Mouse (Mus musculus) bone marrow macrophage, adult 2 months (primary cell): ENCODE data around the gene Crybg2. TPM values are rescaled to one million over a fixed set of nuclear protein-coding genes. Genes with fewer than 3 reads are reported as not detected.

Experiments used
- H3K27ac ChIP-seq: 2 replicates; pipeline ENCODE4 v1.5.1; 2012; ENCODE audit warnings: low read depth, low read length; ENCODE audit not compliant: insufficient read depth
- H3K4me1 ChIP-seq: 2 replicates; pipeline ENCODE4 v1.6.1; 2012; ENCODE audit warnings: low read length; ENCODE audit not compliant: control insufficient read depth, insufficient read depth
- H3K4me3 ChIP-seq: 2 replicates; pipeline ENCODE4 v1.5.1; 2012; ENCODE audit warnings: mild to moderate bottlenecking, low read length, moderate library complexity; ENCODE audit not compliant: insufficient read depth
- CTCF ChIP-seq: IDR thresholded peaks from 2 replicates; pipeline ENCODE4 v1.5.1; 2012; ENCODE audit warnings: low read depth, mild to moderate bottlenecking, low read length, moderate library complexity
- POLR2A ChIP-seq: IDR thresholded peaks from 2 replicates; pipeline ENCODE4 v1.6.1; 2012; ENCODE audit warnings: mild to moderate bottlenecking, low read depth, low read length, borderline replicate concordance
- polyA plus RNA-seq: library from polyadenylated mRNA; stranded (reverse); fragments of >200 nt; gene quantifications from 2 replicates; pipeline ENCODE4 v1.2.4, GENCODE M21; 2012; ENCODE audit not compliant: missing spikeins, insufficient read depth, insufficient read length

Gene Crybg2
- polyA plus RNA-seq, 1 experiment = 0.71 TPM

DNA sequence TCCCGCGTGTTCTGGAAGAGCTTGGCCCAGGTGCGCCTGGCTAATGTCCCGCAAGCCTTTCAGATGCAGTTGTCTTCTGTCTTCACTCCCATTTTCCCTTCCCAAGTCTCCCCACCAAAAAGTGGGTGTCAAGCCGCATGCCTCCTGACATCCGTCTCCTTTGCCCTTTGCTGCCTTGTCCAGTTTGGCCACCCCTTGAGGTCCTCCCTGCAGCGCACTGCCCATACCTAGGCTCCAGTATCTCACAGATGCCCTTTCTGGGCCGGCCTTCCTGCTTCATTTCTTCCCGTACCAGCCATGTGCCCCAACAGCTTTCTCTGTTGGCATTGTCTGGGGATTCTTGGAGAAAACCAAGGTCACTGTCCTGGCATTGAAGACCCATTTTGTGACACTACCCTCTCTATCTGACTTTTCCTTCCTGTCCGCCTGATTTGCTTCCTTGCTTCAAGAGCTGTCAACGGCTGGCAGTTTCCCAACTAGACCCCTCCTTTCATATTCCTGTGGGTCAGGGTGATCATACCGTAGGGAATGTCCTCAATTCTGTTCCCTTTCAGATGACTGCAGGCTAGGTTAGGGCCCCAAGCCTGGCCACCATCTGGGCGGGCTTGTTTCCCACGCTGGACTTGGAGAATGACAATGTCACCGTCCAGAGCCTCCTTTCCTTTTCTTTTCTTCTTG lies 64.9 kb downstream of the Crybg2 start:
- Histone ChIP-seq H3K27ac (peak overlapping the region; percentile 80), H3K4me1 (peaks cover 48% of the 10 kb centered on the region), H3K4me3 (no peak overlapping the region)
- no peak for TF ChIP-seq CTCF
- no peak for TF ChIP-seq POLR2A

DNA sequence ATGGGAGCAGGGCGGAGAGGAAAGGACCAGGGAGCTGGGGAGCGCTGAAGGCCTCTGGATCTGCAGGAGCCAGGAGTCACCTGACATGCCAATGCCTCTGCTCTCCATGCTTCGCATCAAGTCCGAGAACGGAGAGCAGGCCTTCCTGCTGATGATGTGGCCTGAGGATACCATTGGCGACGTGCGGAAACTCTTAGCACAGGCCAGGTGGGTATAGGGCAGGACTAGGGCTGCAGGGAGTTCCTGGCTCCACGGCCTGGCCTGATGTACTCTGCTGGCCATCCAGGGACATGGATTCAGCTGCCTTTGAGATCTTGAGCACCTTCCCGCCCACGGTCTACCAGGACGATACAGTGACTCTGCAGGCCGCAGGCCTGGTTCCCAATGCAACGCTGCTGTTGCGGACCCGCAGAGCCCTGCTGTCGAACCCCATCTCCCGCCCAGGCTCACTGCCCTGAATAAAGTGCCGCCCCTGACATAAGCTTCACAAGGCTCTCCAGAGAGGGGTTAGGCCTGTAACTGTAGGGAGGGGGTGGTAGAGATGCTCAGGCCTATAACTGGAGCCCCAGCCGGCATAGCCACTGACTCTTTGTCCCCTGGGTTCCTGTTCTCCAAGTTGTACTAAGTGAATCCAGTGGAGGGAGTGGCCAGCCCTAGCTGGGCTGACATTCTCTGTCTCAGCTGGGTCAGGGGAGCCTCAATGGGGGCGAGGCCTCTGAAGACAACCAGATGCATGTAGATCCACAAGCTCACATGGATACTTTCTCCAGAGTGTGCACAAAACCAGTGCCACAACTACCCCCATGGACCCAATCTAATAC lies 65.9 kb downstream of the Crybg2 start:
- no peak for TF ChIP-seq CTCF
- 0 out of 2 replicates have a peak, but pooled peaks have one; percentile 7 for TF ChIP-seq POLR2A
- Histone ChIP-seq H3K4me3 (peak overlapping the region; percentile 70), H3K27ac (peak overlapping the region; percentile 80), H3K4me1 (peaks cover 49% of the 10 kb centered on the region)

DNA sequence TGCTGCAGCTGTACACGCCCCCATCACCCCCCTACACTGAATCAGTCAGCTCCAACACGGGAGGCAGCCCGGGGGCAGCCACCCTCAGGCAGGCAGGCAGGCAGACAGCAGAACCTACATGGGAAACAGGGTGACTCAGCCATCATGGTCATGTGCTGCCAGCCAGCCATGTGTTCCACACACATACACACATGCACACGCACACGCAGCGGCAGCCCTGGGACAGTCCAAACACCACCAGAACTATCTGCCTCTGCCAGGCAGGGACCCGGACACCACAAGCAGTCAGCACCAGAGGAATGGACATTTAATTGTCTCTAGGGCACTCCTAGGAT lies 66.5 kb downstream of the Crybg2 start:
- peaks cover 53% of the 10 kb centered on the region for H3K4me1 ChIP-seq
- TF ChIP-seq CTCF = no peak
- H3K4me3 ChIP-seq = peak overlapping the region; percentile 70
- H3K27ac ChIP-seq = peak overlapping the region; percentile 80

DNA sequence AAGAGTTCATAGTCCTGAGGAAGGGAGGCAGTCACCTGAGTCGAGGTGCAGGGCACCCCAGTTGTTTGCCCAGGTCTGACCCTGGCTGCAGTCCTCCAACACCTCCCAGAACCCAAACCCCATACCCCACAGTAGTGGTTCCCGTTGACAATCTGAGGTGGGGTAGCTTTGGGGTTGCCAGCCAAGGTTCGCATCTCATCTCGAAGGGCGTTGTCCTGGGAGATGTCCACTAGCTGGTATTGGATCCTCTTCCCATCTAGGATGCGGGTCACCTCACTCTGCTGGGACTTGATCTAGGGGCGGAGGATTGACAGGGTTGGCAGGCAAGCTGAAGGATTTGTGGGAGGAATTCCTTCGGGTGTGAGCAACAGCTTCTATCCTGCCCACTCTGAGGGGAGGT lies 67.2 kb downstream of the Crybg2 start:
- Histone ChIP-seq H3K27ac (peak overlapping the region; percentile 80), H3K4me1 (peaks cover 60% of the 10 kb centered on the region), H3K4me3 (peak overlapping the region; percentile 70)
- TF ChIP-seq POLR2A (no peak), CTCF (no peak)

DNA sequence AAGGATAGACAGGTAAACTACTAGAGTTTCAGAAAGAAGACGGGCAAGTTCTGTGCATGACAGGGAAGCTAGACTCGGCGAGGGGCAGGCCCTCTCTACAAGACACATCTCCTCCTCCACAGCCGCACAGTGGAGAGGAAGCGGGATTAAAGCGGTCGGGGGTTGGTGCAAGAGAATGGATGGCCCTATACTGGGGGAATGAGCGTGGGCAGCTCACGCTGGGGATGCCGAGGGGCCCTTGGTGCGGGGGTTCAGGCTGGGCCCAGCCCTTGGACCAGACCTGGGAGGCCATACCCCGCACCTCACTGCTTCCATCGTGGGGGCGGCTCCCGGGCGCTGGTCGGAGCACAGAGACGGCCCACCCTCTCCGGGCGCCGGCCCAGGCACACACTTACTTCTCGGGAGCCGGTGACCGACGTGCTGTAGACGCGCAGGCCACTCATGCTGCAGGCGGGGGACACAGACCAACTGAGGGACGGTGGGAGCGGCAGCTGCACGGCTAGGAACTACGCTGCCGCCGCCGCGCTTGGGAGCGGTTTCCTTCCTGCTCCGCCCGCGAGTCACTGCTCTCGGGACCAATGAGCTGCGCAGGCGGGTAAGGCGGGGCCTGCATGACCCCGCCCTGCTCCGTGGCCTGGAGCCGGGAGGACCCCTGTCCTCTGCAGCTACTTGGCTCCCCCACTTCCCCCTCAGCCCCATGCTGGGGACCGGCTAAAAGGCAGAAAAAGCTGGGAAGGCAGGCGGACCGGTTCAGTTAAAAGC lies 67.8 kb downstream of the Crybg2 start, which contains the start of gene Sh3bgrl3:
Gene Sh3bgrl3, minus strand, starts transcription at position 569 of the 762 bp plus-strand sequence.
- Histone ChIP-seq H3K4me1 (peaks cover 65% of the 10 kb centered on the region), H3K27ac (peak within 1 kb of the TSS; percentile 95), H3K4me3 (peak within 1 kb of the TSS; percentile 70)
- no peak for TF ChIP-seq CTCF
- TF ChIP-seq POLR2A = no peak

DNA sequence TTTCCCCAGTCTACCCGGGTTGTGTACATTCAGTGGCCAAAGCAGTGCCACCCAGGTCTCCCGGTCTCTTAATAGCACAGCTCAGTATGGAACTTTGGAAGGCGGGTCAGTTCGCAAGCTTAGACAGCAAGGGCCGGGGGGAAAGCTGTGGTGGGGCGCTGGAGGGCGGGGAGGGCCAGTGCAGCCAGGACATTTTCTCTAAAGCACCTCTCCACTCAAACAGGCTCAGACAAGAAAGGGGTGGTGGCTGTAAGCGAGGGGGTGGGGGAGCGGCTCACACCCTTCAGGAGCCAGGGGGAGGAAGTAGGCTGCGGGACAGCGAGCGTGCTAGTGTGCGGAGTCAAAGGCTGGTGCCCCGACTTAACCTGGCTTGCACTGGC lies 68.4 kb downstream of the Crybg2 start:
- Histone ChIP-seq H3K4me1 (peaks cover 61% of the 10 kb centered on the region), H3K27ac (peak overlapping the region; percentile 95), H3K4me3 (peak overlapping the region; percentile 70)
- TF ChIP-seq POLR2A (0 out of 2 replicates have a peak, but pooled peaks have one; percentile 15), CTCF (no peak)

DNA sequence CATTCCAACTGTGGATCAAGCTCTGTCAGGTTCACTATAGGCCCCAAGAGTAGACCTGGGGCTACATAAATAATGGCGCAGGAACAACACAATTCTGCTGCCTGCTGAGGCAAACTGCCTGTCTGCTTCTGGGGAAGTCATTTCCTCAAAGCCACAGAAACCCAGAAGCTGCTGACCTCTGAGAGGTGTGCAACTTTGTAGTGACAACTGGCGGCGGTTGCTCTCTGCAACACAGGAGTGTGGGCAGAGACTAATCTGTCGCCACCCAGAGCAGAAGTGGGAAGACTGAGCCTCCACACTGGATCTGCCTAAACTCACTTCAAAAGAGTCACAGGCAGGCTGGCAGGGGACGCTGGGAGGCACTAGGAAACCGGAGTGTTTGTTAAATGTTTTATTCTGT lies 68.9 kb downstream of the Crybg2 start:
- TF ChIP-seq CTCF (no peak), POLR2A (no peak)
- peaks cover 56% of the 10 kb centered on the region for H3K4me1 ChIP-seq
- H3K4me3 ChIP-seq = peak overlapping the region; percentile 70
- H3K27ac ChIP-seq = peak overlapping the region; percentile 95

DNA sequence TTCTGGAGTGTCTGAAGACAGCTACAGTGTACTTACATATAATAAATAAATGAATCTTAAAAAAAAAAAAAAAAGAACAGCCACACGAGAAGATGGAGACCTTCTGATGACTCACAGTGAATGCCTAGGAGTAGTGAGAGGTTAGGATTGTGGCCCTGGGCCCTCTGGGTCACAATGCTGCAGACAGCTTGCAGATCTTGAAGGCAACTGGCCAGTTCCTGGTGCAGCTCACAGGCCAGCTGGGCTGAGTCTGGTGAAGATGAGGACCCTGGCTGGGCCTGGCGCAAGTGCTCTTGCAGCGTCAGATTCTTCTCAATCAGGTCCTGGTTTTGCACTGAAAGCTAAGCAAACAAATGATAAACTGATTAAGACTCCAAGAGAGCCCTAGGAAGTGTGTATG lies 71.5 kb downstream of the Crybg2 start:
- H3K4me1 ChIP-seq = peaks cover 35% of the 10 kb centered on the region
- H3K27ac ChIP-seq = peak overlapping the region; percentile 3; the same call in 1 of the 2 replicates
- no peak overlapping the region for H3K4me3 ChIP-seq
- TF ChIP-seq CTCF = no peak
- no peak for TF ChIP-seq POLR2A

DNA sequence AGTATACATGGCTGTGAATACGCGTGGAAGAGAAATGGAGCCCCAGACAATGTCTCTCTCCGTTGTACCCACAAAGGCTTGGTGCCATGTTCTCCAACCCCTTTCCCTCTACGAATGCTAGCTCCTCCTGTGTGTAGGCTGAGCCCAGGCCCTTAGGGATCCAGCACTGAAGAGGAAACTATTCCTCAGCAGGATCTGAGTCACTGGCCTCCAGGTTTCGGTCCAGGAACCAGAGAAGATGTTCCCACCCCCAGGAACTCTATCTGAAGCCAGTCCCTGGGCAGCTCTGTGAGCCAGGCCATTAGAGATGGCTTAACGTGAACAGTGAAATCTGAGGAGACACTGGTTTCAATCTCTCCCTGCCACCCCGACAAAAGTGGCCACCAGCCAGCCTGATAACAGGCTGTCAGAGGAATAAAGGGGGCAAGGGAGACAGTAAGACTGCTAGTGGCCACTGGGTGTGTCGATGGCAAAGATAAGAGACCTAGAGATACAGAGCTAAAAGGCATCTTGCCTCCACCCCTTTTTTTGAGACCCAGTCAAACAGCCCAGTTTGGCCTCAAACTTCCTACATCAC lies 72.0 kb downstream of the Crybg2 start:
- Histone ChIP-seq H3K27ac (peak overlapping the region; percentile 3; the same call in 1 of the 2 replicates), H3K4me3 (no peak overlapping the region), H3K4me1 (peaks cover 35% of the 10 kb centered on the region)
- no peak for TF ChIP-seq POLR2A
- no peak for TF ChIP-seq CTCF

DNA sequence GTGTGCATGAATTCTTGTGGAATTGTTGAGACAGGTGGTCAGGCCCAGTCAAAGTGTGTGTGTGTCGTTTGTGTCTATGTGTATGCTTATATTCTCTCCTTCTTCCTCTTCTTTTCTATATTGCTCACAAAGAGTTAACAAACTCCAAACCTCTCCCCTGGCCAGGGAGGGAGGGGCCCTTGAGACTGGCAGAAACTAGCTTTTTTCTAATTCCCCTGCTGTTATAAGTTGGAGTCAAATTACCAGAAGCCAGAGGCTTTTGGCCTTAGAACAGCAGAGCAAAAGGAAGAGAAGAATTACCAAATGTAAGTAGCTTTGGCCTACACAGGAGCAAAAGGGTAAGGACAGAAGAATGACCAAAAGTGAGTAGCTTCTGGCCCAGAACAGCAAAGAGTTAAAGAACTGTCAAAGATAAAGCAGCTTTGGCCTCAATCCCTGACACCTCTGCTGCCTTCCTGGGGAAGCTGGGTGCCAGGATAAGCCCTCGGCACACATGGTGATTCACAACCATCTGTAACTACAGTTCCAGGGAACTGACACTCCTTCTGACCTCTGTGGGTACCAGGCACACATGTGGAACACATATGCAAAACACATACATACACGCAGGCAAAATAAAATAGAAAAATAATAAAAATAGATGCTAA lies 75.8 kb downstream of the Crybg2 start:
- Histone ChIP-seq H3K4me3 (no peak overlapping the region), H3K27ac (no peak overlapping the region), H3K4me1 (peaks cover 17% of the 10 kb centered on the region)
- TF ChIP-seq CTCF (no peak), POLR2A (no peak)
